Mouse (Mus musculus): ENCODE measurements around the gene Setd4. TPM values are rescaled to one million over a fixed set of nuclear protein-coding genes. Genes with fewer than 3 reads are reported as not detected.

Gene Setd4
- polyA plus RNA-seq, 1 experiment: 39.7 TPM

GRCm38 (mm10) chr16:93593406-93593805 lies 10.5 kb downstream of the Setd4 start:
- no peaks in the 10 kb centered on the region for H3K36me3 ChIP-seq (ENCODE audit: control insufficient read depth, insufficient read depth, low read length)
- DNase-seq: no peak
- no peak for TF ChIP-seq POLR2A (IDR thresholded peaks at IDR 0.05; ENCODE audit: control insufficient read depth, extremely low read depth, insufficient read depth, low read length, poor library complexity)
- TF ChIP-seq CTCF (IDR thresholded peaks at IDR 0.05; ENCODE audit: borderline replicate concordance, control insufficient read depth, extremely low read depth, insufficient read depth, low read length, poor library complexity): no peak
- H3K4me1 ChIP-seq (replicated peaks; ENCODE audit: control insufficient read depth, insufficient read depth, low read length): no peaks in the 10 kb centered on the region
- 95% methylated on average over 8 of the region's 8 CpGs for WGBS
- H3K27ac ChIP-seq (ENCODE audit: control insufficient read depth, insufficient read depth, low read length): no peak overlapping the region
- H3K27me3 ChIP-seq (ENCODE audit: control insufficient read depth, insufficient read depth, low read length): no peaks in the 10 kb centered on the region
- no peak overlapping the region for H3K4me3 ChIP-seq (ENCODE audit: control insufficient read depth, insufficient read depth, low read length)

GRCm38 (mm10) chr16:93592711-93593110 lies 11.2 kb downstream of the Setd4 start:
- Histone ChIP-seq H3K36me3 (ENCODE audit: control insufficient read depth, insufficient read depth, low read length) (no peaks in the 10 kb centered on the region), H3K4me3 (ENCODE audit: control insufficient read depth, insufficient read depth, low read length) (no peak overlapping the region), H3K27ac (ENCODE audit: control insufficient read depth, insufficient read depth, low read length) (no peak overlapping the region), H3K27me3 (ENCODE audit: control insufficient read depth, insufficient read depth, low read length) (no peaks in the 10 kb centered on the region), H3K4me1 (replicated peaks; ENCODE audit: control insufficient read depth, insufficient read depth, low read length) (0 out of 2 replicates have a peak, but pooled peaks cover 6% of the 10 kb centered on the region)
- no peak for DNase-seq
- 95% methylated on average over 3 of the region's 3 CpGs for WGBS
- TF ChIP-seq CTCF (IDR thresholded peaks at IDR 0.05; ENCODE audit: borderline replicate concordance, control insufficient read depth, extremely low read depth, insufficient read depth, low read length, poor library complexity): no peak
- no peak for TF ChIP-seq POLR2A (IDR thresholded peaks at IDR 0.05; ENCODE audit: control insufficient read depth, extremely low read depth, insufficient read depth, low read length, poor library complexity)

GRCm38 (mm10) chr16:93591450-93592430 lies 12.1 kb downstream of the Setd4 start:
- Histone ChIP-seq H3K27me3 (ENCODE audit: control insufficient read depth, insufficient read depth, low read length) (no peaks in the 10 kb centered on the region), H3K4me1 (replicated peaks; ENCODE audit: control insufficient read depth, insufficient read depth, low read length) (peaks cover 6% of the 10 kb centered on the region; the same call in 1 of the 2 replicates), H3K27ac (ENCODE audit: control insufficient read depth, insufficient read depth, low read length) (no peak overlapping the region), H3K4me3 (ENCODE audit: control insufficient read depth, insufficient read depth, low read length) (no peak overlapping the region), H3K36me3 (ENCODE audit: control insufficient read depth, insufficient read depth, low read length) (no peaks in the 10 kb centered on the region)
- TF ChIP-seq POLR2A (IDR thresholded peaks at IDR 0.05; ENCODE audit: control insufficient read depth, extremely low read depth, insufficient read depth, low read length, poor library complexity) (no peak), CTCF (IDR thresholded peaks at IDR 0.05; ENCODE audit: borderline replicate concordance, control insufficient read depth, extremely low read depth, insufficient read depth, low read length, poor library complexity) (no peak)
- DNase-seq: no peak
- WGBS: 96% methylated on average over 20 of the region's 20 CpGs

- TF ChIP-seq POLR2A (IDR thresholded peaks at IDR 0.05; ENCODE audit: control insufficient read depth, extremely low read depth, insufficient read depth, low read length, poor library complexity) (no peak), CTCF (IDR thresholded peaks at IDR 0.05; ENCODE audit: borderline replicate concordance, control insufficient read depth, extremely low read depth, insufficient read depth, low read length, poor library complexity) (no peak)
- Histone ChIP-seq H3K4me1 (replicated peaks; ENCODE audit: control insufficient read depth, insufficient read depth, low read length) (peaks cover 10% of the 10 kb centered on the region; the same call in 1 of the 2 replicates), H3K27me3 (ENCODE audit: control insufficient read depth, insufficient read depth, low read length) (no peaks in the 10 kb centered on the region), H3K4me3 (ENCODE audit: control insufficient read depth, insufficient read depth, low read length) (no peak overlapping the region), H3K36me3 (ENCODE audit: control insufficient read depth, insufficient read depth, low read length) (no peaks in the 10 kb centered on the region), H3K27ac (ENCODE audit: control insufficient read depth, insufficient read depth, low read length) (no peak overlapping the region)
- DNase-seq: no peak
- 98% methylated on average over 15 of the region's 15 CpGs for WGBS
These were observed 12.9 kb downstream of the Setd4 start for GRCm38 (mm10) chr16:93590915-93591314.

- no peak for TF ChIP-seq CTCF (IDR thresholded peaks at IDR 0.05; ENCODE audit: borderline replicate concordance, control insufficient read depth, extremely low read depth, insufficient read depth, low read length, poor library complexity)
- TF ChIP-seq POLR2A (IDR thresholded peaks at IDR 0.05; ENCODE audit: control insufficient read depth, extremely low read depth, insufficient read depth, low read length, poor library complexity): no peak
- Histone ChIP-seq H3K27ac (ENCODE audit: control insufficient read depth, insufficient read depth, low read length) (no peak overlapping the region), H3K4me3 (ENCODE audit: control insufficient read depth, insufficient read depth, low read length) (no peak overlapping the region), H3K4me1 (replicated peaks; ENCODE audit: control insufficient read depth, insufficient read depth, low read length) (peaks cover 25% of the 10 kb centered on the region), H3K27me3 (ENCODE audit: control insufficient read depth, insufficient read depth, low read length) (no peaks in the 10 kb centered on the region), H3K36me3 (ENCODE audit: control insufficient read depth, insufficient read depth, low read length) (no peaks in the 10 kb centered on the region)
- no peak for DNase-seq
- 70% methylated on average over 4 of the region's 4 CpGs for WGBS
These were observed 15.6 kb downstream of the Setd4 start for GRCm38 (mm10) chr16:93588281-93588680.

GRCm38 (mm10) chr16:93586382-93586781 lies 17.5 kb downstream of the Setd4 start:
- Histone ChIP-seq H3K27me3 (ENCODE audit: control insufficient read depth, insufficient read depth, low read length) (no peaks in the 10 kb centered on the region), H3K4me3 (ENCODE audit: control insufficient read depth, insufficient read depth, low read length) (peak overlapping the region; percentile 59), H3K4me1 (replicated peaks; ENCODE audit: control insufficient read depth, insufficient read depth, low read length) (peaks cover 25% of the 10 kb centered on the region), H3K36me3 (ENCODE audit: control insufficient read depth, insufficient read depth, low read length) (no peaks in the 10 kb centered on the region), H3K27ac (ENCODE audit: control insufficient read depth, insufficient read depth, low read length) (peak overlapping the region; percentile 88)
- peak; percentile 79 for DNase-seq
- peak; percentile 25; the same call in 1 of the 2 replicates for TF ChIP-seq POLR2A (IDR thresholded peaks at IDR 0.05; ENCODE audit: control insufficient read depth, extremely low read depth, insufficient read depth, low read length, poor library complexity)
- no peak for TF ChIP-seq CTCF (IDR thresholded peaks at IDR 0.05; ENCODE audit: borderline replicate concordance, control insufficient read depth, extremely low read depth, insufficient read depth, low read length, poor library complexity)
- WGBS: 8% methylated on average over 8 of the region's 8 CpGs
